Mouse (Mus musculus) hindlimb bud, embryonic 11.5 days (tissue): ENCODE measurements around the gene Enpp1.
"Not testable (repeated sequence)": the region's sequence is repeated elsewhere in the genome, so short reads cannot be mapped to it uniquely, and the experiment has no call there.

Experiments used
- DNase-seq: peaks from one replicate; pipeline ENCODE4 v3.0.0-alpha.2; 2012; ENCODE audit warnings: low read depth, low spot score; ENCODE audit errors: extremely low spot score

The Enpp1 gene

DNA sequence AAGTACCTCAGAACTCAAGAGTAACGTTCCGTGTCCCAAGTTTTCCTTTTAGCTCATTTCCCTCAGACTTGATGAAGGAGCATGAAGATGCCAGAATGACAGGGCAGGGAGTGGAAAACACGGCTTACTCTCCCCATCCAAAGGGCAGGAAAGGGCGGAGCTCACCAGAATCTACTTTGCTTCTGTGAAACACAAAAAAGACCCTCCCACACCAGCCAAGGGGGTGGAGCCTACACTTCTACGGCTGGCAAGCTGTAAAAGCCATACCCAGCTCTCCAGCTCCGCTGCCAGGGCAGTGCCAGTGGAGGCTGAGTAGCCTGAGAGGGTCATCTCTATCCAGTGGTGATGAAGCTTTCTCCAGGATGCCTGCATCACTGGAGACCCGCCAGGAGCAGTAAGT lies 72.4 kb downstream of the Enpp1 start:
- no peak for DNase-seq

GRCm38 (mm10) chr10:24638306-24639070 lies 73.5 kb downstream of the Enpp1 start:
- no peak for DNase-seq

- DNase-seq, result no peak
These were observed 75.0 kb downstream of the Enpp1 start for GRCm38 (mm10) chr10:24636986-24637385.

DNA sequence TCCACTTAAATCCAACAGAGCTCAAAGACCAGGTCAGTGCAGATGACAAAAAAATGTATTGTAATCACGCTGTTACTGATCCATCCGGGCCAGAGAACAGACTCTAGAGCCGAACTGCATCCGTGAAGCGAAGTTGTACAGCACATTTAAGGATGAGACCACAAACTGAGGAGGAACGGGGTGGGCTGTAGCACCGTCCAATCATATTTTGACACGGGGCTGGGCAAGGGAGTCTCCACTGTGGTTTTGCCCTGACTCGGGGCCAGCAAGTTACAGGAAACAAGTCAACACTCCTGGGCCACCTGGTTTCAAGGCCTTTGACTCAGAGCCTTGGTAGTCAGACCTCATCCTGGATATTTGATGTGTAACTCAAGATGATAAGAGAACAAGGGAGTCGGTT lies 76.1 kb downstream of the Enpp1 start:
- no peak for DNase-seq

DNA sequence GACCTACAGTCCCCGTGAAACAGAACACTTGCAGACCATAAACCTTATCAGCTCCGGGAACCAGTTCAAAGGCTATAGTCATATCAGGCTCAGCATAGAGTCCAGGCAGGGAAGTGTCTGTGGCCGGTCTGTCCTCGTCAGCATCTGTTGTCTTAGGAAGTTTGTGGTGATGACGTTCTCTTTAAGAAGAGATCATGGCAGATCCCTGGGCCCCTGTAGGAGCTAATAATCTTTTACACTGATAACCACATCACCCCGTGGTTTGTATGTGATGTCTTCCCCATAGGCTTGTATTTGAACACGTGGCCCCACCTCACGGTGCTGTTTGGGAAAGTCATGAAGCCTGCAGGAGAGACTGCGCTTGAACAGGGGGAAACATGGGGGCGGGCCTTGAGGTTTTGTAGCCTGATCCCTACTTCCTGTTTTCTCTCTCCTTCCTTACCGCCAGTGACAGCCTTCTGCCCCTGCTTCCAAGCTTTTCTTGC lies 76.6 kb downstream of the Enpp1 start:
- DNase-seq, result no peak

- no peak for DNase-seq
These were observed 77.7 kb downstream of the Enpp1 start for GRCm38 (mm10) chr10:24634288-24634687.

DNA sequence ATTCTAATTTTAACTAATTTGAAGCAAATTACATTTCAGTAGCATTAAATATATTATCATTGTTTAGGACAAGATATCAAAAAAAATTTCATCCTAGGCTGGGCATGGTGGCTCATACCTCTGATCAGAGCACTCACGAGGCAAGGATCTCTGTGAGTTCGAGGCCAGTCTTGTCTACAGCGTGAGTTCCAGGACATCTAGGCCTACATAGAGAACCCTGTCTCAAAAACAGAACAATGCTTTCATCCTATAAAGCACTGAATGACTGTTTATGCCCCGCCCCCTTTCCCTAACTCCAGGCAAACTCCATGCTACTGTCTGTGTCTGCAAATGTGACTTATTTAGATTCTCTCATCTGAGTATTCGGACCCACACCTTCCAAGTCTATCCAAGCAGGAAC lies 80.8 kb downstream of the Enpp1 start:
- DNase-seq, result no peak

DNA sequence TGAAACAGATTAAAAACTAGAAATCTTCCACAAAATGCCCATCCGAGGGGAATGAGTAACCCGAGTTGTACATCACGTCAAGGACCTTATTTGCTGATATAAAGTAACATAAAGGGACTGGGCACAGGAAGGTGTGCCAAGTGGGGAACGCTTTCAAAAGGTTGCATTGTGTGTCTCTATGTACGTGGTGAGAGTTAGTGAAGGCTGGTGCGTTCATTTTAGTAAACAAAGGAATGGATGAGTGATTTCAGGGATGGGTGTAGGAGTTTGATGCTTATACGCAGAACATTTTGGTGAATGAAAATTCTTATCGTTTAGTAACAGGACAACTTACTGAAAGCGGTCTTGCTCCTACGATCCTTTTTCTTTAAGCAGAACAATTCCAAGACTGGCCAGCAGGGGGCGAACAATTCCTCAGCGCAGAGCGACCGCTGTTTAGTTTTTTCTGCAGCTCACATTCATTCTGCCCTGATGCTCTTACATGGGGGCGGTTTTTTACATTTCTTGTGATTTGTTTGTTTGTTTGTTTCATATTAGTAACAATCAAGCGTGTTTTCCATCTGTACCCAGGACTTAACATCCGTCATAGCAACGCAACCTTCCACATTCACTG lies 81.4 kb downstream of the Enpp1 start:
- DNase-seq, result peak; percentile 57

GRCm38 (mm10) chr10:24629086-24629720 lies 82.8 kb downstream of the Enpp1 start:
- DNase-seq, result no peak

GRCm38 (mm10) chr10:24628466-24628865 lies 83.5 kb downstream of the Enpp1 start:
- no peak for DNase-seq

DNA sequence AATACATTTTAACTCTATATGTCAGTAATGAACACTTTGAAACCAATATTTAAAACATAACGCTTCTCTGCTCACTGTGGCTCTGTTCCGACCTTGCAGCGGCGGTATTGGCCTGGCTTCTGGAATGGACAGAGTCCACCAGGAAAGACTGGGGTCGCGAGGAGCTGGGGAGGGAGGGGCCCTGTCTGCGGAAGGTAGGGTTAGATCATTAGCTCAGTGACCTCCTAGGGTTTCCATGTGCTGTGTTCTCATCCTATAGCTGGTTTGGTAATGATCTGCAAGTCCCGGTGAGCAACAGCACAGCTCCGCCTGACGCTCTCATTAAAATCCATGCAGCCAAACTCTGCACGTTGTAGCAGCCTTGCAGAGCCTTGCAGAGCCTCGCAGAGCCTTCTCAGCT lies 84.7 kb downstream of the Enpp1 start:
- no peak for DNase-seq

DNA sequence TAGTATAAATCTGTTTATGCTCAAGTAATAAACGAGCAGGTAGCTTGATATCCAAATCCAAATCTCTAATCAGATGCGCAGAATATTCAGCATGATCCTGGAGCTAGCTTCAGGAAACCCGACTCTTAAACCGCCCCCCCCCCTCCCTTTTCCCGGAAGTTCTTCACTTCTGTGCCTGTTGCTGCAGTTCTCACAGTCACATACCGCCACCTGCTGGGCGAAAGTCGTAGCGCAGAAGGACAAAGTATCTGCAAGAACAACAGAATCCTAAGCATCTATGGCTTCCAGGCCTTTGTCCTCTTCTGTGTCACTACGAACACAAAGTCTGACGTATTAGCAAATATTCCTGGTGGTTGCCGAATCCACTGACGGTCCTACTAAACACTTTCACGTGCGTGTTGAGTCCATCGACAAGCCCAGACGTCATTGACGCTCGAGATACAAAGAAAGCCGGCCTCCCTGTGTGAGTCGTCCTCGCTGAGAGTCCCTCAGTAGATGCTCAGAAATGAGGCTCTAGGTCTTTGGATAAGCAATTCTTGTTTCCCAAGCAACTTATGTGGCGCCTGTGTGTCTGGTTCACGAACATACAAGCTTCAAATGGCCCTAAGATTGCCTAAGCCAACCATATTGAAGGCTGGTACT lies 86.8 kb downstream of the Enpp1 start:
- peak; percentile 84 for DNase-seq

DNA sequence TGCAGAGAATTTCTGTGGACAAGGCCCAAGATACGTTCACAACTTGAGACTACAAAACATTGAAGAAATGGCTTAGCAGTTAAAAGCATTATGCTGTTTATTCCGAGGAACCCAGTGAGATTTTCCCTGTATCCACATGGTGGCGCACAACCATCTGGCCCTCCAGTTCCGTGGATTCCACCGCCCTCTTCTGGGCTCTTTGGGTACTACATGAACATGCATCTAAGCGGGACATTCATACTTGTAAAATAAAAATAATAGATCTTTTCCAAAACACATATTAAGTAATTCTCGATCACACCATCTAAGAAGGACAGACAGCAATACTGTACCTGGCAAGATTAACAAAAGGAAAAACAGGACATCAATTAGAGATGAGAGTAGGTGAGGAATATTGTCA lies 89.4 kb downstream of the Enpp1 start:
- DNase-seq, result peak; percentile 54

DNA sequence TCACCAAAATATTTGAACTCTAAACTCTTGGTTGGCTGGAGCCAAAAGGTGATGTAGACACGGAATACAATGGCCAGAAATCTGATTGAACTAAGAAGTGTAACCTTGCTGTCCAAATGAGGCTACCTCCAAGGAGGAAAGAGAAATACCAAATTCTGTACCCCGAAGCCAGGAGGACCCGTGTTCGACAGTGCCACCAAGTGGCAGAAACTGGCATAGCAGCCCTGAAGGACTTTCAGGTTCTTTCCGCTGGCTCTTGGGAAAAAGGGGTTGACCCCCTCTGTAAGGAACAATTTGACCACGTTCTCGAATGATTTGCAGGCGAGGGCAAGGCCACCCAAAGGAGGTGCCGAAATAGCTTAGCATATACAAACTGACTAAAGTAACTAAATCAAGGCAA lies 90.4 kb downstream of the Enpp1 start:
- DNase-seq, result peak; percentile 33

DNA sequence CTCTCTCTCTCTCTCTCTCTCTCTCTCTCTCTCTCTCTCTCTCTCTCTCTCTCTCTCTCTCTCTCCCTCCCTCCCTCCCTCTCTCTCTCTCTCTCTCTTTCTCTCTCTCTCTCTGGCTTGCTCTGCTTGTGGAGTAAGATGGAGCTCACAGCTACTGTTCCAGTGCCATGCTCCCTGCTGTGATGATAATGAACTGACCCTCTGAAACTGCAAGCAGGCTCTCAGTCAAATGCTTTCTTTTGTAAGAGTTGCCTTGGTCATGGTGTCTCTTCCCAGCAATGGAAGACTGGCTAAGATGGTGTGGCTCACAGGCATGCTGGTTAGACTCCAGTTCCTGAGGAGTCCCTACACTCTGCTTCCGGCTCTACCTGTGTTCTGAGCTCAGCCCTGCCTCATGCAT lies 95.4 kb downstream of the Enpp1 start:
- DNase-seq, result not testable (repeated sequence)

DNA sequence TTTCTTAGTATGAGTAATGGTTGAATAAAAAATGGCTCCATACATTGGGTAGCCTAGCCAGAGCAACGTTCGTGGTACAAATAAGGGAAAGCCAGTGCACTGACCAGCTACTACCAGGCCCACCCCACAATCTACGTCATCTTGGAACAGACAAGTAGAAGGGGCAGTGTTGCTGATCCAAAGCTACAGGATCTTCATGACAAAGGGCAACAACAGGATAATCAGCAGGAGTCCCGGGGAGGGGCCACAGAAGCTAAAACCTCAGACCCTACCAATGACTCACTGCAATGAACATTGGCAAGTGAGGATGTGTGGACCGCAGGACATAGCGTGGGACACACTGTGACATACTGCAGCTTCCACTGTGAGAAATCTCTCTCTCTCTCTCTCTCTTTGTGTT lies 96.2 kb downstream of the Enpp1 start:
- DNase-seq, result no peak

- DNase-seq, result no peak
These were observed 97.2 kb downstream of the Enpp1 start for GRCm38 (mm10) chr10:24614726-24615125.

DNA sequence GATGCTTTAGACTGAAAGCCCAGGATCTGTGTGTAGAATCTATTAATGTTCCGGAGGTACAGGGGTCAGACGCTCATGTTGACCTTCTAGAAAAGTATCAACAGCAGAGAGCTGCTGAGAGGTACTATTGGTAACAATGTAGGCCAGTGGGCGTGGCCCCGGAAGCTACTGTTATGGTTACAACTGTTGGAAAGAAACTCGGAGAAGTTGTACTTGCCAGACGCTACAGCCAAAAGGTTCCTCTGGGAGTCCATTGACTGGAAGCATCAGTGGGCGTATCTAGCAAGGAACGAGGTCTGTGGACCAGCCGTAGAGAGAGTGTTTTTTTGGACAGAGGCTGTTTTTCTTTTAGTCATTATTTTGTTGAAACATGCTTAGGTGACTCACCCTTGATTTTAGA lies 102.2 kb downstream of the Enpp1 start:
- DNase-seq, result no peak

DNA sequence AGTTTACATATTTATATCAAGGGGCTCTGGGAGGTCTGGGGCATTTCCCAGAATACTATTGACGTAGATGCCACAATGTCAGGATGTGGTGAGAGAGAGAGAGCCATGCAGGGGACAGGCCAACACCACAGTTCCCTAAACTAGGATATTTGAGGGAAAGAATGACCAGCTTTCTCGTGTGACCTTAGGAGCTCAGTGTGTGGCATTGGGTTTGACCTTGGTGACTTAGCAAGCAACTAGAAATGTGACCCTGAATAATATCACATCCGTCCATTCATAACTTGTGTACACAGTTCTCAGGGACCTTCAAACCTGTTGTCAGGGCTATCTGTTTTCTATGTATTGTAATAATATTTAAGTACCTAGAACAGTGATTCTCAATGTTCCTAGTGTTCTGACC lies 102.8 kb downstream of the Enpp1 start:
- DNase-seq, result no peak

- DNase-seq, result no peak
These were observed 108.2 kb downstream of the Enpp1 start for GRCm38 (mm10) chr10:24603727-24604126.

GRCm38 (mm10) chr10:24603035-24603434 lies 108.9 kb downstream of the Enpp1 start:
- DNase-seq, result no peak

- DNase-seq, result no peak
These were observed 112.2 kb downstream of the Enpp1 start for GRCm38 (mm10) chr10:24599802-24600201.
